Mouse (Mus musculus) midbrain, embryonic 16.5 days (tissue): ENCODE measurements at regions not wholly inside any gene's neighbourhood (a gene's known extent, or its start where the extent isn't known, plus 50 kb on each side); places are given as distances from the start of the nearest gene placed in this dataset.

Experiments
- ATAC-seq: fragments of 200-750 bp; cut with Nextera tagmentation; 2 replicates; pipeline ENCODE4 v1.8.0; 2017; ENCODE audit warnings: moderate TSS enrichment
- H3K27ac ChIP-seq: fragments of 300-500 bp; sonication (generic); 2 replicates; pipeline ENCODE4 v1.5.1; 2014; ENCODE audit warnings: mild to moderate bottlenecking, low read length, mixed read lengths
- H3K27me3 ChIP-seq: fragments of 300-500 bp; sonication (generic); 2 replicates; pipeline ENCODE4 v1.6.1; 2014; ENCODE audit warnings: low read depth, low read length, mixed read lengths; ENCODE audit not compliant: control insufficient read depth, insufficient read depth
- H3K36me3 ChIP-seq: fragments of 300-500 bp; sonication (generic); 2 replicates; pipeline ENCODE4 v1.6.1; 2014; ENCODE audit warnings: mild to moderate bottlenecking, low read length, moderate library complexity, mixed read lengths; ENCODE audit not compliant: control insufficient read depth, insufficient read depth
- H3K4me1 ChIP-seq: fragments of 300-500 bp; sonication (generic); 2 replicates; pipeline ENCODE4 v1.6.1; 2014; ENCODE audit warnings: mild to moderate bottlenecking, low read length, mixed read lengths; ENCODE audit not compliant: control insufficient read depth, insufficient read depth
- H3K4me2 ChIP-seq: fragments of 300-500 bp; sonication (generic); 2 replicates; pipeline ENCODE4 v1.6.1; 2014; ENCODE audit warnings: mild to moderate bottlenecking, low read length, mixed read lengths
- H3K4me3 ChIP-seq: fragments of 300-500 bp; sonication (generic); 2 replicates; pipeline ENCODE4 v1.5.1; 2014; ENCODE audit warnings: low read depth, mild to moderate bottlenecking, low read length, moderate library complexity, mixed read lengths
- H3K9ac ChIP-seq: fragments of 300-500 bp; sonication (generic); 2 replicates; pipeline ENCODE4 v1.6.1; 2014; ENCODE audit warnings: low read depth, low read length, mixed read lengths
- H3K9me3 ChIP-seq: fragments of 300-500 bp; sonication (generic); replicated peaks from 2 replicates; pipeline ENCODE4 v1.6.1; 2014; ENCODE audit warnings: mild to moderate bottlenecking, low read length, mixed read lengths; ENCODE audit not compliant: control insufficient read depth, poor library complexity, severe bottlenecking
- WGBS: fragments of 180-500 bp; shearing (Covaris S2); extraction: QIAGEN DNeasy Blood & Tissue Kit; methylation state at CpG from one replicate; pipeline ENCODE4 v1.1.7; 2014; 5-methylcytosine and 5-hydroxymethylcytosine counted together

GRCm38 (mm10) chr7:78971644-78972313, 58.6 kb downstream of the Isg20 start:
- 69% methylated on average over 12 of the region's 12 CpGs for WGBS

DNA sequence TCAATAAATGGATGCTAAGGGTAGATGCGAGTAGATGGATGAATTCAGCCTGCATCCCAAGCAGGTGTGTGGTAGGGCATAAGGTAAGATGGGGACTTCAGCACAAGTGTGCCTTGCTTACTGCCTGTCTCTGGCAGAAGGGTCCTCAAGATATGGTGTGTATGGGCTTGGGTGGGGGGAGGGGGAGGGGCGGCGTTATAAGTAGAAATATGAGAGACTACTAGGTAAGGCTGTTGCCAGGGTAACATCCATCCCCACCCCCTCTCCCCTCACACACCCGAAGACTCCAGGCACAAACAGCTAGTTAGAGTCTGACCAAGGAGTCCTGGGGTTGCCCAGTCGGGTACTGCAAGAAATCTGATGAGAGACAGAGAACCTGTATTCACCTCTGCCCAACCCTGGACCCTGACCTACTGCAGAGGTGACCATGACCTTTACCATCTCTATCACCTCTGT, 63.5 kb upstream of the Acan start:
- ATAC-seq: peak; percentile 86
- peak overlapping the region; percentile 87 for H3K4me2 ChIP-seq
- peak overlapping the region; percentile 49 for H3K4me3 ChIP-seq
- WGBS: 27% methylated on average over 5 of the region's 5 CpGs
- no peaks in the 10 kb centered on the region for H3K27me3 ChIP-seq
- no peak overlapping the region for H3K27ac ChIP-seq
- H3K9me3 ChIP-seq: no peaks in the 10 kb centered on the region
- peak overlapping the region; percentile 63; the same call in 1 of the 2 replicates for H3K9ac ChIP-seq
- H3K4me1 ChIP-seq: peaks cover 3% of the 10 kb centered on the region; the same call in 1 of the 2 replicates
- H3K36me3 ChIP-seq: no peaks in the 10 kb centered on the region

More at GRCm38 (mm10) chr7:78971644-78972313, 58.6 kb downstream of the Isg20 start:
- no peak overlapping the region for H3K4me3 ChIP-seq
- H3K4me2 ChIP-seq: no peak overlapping the region
- H3K27me3 ChIP-seq: no peaks in the 10 kb centered on the region
- ATAC-seq: no peak
- H3K27ac ChIP-seq: no peak overlapping the region
- no peak overlapping the region for H3K9ac ChIP-seq
- H3K36me3 ChIP-seq: no peaks in the 10 kb centered on the region
- no peaks in the 10 kb centered on the region for H3K9me3 ChIP-seq
- H3K4me1 ChIP-seq: no peaks in the 10 kb centered on the region

DNA sequence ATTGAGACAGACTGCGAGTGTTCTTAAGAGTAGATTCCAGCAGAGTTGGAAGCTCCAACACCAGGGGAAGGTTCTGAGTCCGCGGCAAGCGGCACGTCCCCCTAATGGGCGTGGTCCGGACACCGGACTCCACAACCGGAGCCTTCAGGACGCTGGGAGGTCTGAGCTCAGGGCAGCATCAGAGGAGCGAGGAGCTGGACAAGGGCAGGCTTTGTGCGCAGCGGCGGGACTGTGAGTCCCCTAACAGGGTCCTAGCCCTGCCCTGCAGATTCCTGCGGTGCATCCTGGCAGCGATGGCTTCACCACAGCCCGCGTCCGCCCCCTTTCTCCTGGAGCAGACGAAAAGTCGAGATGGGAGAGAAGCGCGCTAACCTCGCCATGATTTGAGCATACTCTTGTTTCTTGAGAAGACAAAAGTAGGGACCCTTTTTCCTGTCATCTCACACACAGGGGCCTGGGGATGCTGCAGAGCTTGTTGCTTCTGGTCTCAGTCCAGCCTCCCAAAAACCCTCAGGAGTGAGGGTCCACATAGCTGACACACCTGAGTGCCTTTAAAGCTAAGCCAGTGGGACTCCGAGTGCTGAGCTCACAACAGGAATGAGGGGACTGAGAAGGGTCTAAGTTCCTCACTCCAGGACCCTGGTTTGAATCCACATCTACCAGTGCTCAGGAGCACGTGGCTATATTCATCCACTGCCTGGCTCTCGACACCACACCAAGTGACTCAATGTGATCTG, 62.8 kb upstream of the Acan start:
- H3K36me3 ChIP-seq: no peaks in the 10 kb centered on the region
- peak overlapping the region; percentile 63 for H3K9ac ChIP-seq
- ATAC-seq: peak; percentile 86
- H3K4me1 ChIP-seq: peaks cover 3% of the 10 kb centered on the region; the same call in 1 of the 2 replicates
- no peaks in the 10 kb centered on the region for H3K9me3 ChIP-seq
- no peaks in the 10 kb centered on the region for H3K27me3 ChIP-seq
- peak overlapping the region; percentile 49 for H3K4me3 ChIP-seq
- peak overlapping the region; percentile 87 for H3K4me2 ChIP-seq
- 3% methylated on average over 27 of the region's 27 CpGs for WGBS
- H3K27ac ChIP-seq: no peak overlapping the region

- Histone ChIP-seq H3K9ac (no peak overlapping the region), H3K4me1 (peaks cover 3% of the 10 kb centered on the region; the same call in 1 of the 2 replicates), H3K27me3 (no peaks in the 10 kb centered on the region), H3K4me3 (no peak overlapping the region), H3K9me3 (no peaks in the 10 kb centered on the region), H3K27ac (no peak overlapping the region), H3K36me3 (no peaks in the 10 kb centered on the region), H3K4me2 (no peak overlapping the region)
- 86% methylated on average over 7 of the region's 7 CpGs for WGBS
- no peak for ATAC-seq
Observed at GRCm38 (mm10) chr7:78992991-78993390, 60.3 kb upstream of the Acan start.

- no peak overlapping the region for H3K4me2 ChIP-seq
- H3K27ac ChIP-seq: no peak overlapping the region
- no peaks in the 10 kb centered on the region for H3K27me3 ChIP-seq
- ATAC-seq: no peak
- H3K4me3 ChIP-seq: no peak overlapping the region
- no peaks in the 10 kb centered on the region for H3K9me3 ChIP-seq
- no peak overlapping the region for H3K9ac ChIP-seq
- peaks cover 3% of the 10 kb centered on the region; the same call in 1 of the 2 replicates for H3K4me1 ChIP-seq
- WGBS: 85% methylated on average over 8 of the region's 8 CpGs
- H3K36me3 ChIP-seq: no peaks in the 10 kb centered on the region
Observed at GRCm38 (mm10) chr7:78994134-78994533, 59.1 kb upstream of the Acan start.

DNA sequence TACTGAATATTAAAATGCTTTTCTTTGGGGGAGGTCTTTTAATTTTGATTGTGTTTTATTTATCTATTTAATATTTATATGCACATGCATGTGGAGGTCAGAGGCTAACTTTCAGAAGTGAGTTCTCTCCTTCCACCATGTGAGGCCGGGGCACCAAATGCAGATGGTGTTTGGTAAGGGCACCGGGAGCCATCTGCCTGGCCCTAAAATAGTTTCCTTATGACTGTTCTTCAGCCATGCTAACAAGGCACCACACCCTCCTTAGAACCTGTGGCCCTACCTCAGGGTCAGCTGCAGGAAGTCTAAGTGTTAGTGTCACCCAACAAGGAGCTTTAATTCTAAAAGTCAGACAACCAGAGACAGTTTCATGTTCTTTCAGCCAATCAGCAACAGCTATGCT, 58.2 kb upstream of the Acan start:
- H3K27ac ChIP-seq: no peak overlapping the region
- WGBS: 85% methylated on average over 2 of the region's 2 CpGs
- no peak for ATAC-seq

GRCm38 (mm10) chr7:78995820-78996219, 57.5 kb upstream of the Acan start:
- H3K4me2 ChIP-seq: no peak overlapping the region
- H3K9me3 ChIP-seq: no peaks in the 10 kb centered on the region
- no peak overlapping the region for H3K9ac ChIP-seq
- no peaks in the 10 kb centered on the region for H3K36me3 ChIP-seq
- 76% methylated on average over 4 of the region's 4 CpGs for WGBS
- no peak overlapping the region for H3K27ac ChIP-seq
- no peaks in the 10 kb centered on the region for H3K27me3 ChIP-seq
- no peak overlapping the region for H3K4me3 ChIP-seq
- ATAC-seq: no peak
- peaks cover under 1% of the 10 kb centered on the region; the same call in 1 of the 2 replicates for H3K4me1 ChIP-seq

More for the DNA sequence above, 58.2 kb upstream of the Acan start:
- H3K36me3 ChIP-seq: no peaks in the 10 kb centered on the region
- H3K4me2 ChIP-seq: no peak overlapping the region
- H3K4me3 ChIP-seq: no peak overlapping the region
- peaks cover 3% of the 10 kb centered on the region; the same call in 1 of the 2 replicates for H3K4me1 ChIP-seq
- no peaks in the 10 kb centered on the region for H3K27me3 ChIP-seq
- H3K9ac ChIP-seq: no peak overlapping the region
- H3K9me3 ChIP-seq: no peaks in the 10 kb centered on the region
